Mouse (Mus musculus) testis, adult 2 months (tissue): ENCODE results near the gene Macf1.

Experiments used
- CTCF ChIP-seq: fragments of 200-500 bp; IDR thresholded peaks from 2 replicates; pipeline ENCODE4 v1.5.1; 2012; ENCODE audit warnings: low read depth, mild to moderate bottlenecking, inconsistent platforms, low read length, moderate library complexity; ENCODE audit not compliant: control insufficient read depth, insufficient read depth, insufficient replicate concordance
- POLR2A ChIP-seq: fragments of 200-500 bp; IDR thresholded peaks from 2 replicates; pipeline ENCODE4 v1.6.1; 2012; ENCODE audit warnings: low read depth, mild to moderate bottlenecking, inconsistent platforms, low read length, moderate library complexity; ENCODE audit not compliant: control insufficient read depth

GRCm38 (mm10) chr4:123666517-123666916 lies 17.6 kb downstream of the Macf1 start:
- TF ChIP-seq POLR2A: no peak
- no peak for TF ChIP-seq CTCF
